Mouse (Mus musculus) T-helper 1 cell (primary cell): ENCODE results near the gene Usp2.

ENCODE experiments used
- in situ Hi-C: fragments of 300-600 bp; cut with MboI, MseI; formaldehyde crosslinking; loops from one replicate; pipeline ENCODE4 v1.15.1; 2025; ENCODE audit warnings: high pct_unique_total_duplicates

Usp2 gene

DNA sequence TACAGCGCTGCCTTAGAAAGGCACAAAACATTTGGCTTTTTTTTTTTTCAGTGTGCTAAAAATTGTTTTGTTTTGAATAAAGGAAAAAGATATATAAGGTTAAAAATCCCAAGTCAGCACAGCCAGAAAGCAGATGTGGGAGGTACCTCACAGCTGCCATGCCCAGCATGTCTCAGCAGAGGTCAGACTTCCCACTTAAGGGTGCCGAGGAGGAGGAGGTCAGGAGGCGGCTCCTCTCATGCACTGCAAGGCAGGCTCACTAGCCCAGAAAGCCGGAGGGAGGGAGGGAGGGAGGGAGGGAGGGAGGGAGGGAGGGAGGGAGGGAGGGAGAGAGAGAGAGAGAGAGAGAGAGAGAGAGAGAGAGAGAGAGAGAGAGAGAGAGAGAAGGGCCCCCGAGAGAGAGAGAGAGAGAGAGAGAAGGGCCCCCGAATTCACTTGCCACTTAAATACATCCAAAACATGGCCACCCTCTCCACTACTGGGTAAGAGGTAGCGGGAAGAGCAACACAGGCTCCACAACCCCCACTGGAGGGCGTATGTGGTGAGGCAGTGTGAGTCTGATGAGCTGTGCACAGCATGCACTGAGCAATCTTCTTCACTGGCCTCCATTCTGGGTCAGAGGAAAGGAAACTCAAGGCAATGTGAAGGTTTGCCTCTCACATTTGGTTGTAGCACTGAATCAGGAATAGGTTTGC is 77.3 kb downstream of the Usp2 start:
- in situ Hi-C loops, result no loop called here

DNA sequence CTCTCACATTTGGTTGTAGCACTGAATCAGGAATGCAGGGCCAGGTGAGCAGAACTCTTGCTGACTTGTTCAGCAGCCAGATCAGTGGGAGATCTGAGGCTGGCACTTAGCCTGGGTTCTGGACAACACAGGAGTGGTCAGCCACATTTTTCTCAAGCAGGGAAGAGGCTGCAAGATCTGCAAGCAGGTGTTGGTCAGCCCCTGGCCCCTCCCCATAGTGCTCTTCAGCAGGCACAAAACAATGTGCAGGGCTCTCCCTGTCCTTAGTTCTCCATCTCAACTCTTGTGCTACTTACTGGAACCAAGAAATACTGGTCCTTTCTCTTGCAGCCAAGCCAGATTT is 77.9 kb downstream of the Usp2 start:
- in situ Hi-C loops, result no loop called here
